Mouse (Mus musculus) forebrain, embryonic 13.5 days (tissue): ENCODE measurements around the gene Rps8. TPM values are rescaled to one million over a fixed set of nuclear protein-coding genes. Genes with fewer than 3 reads are reported as not detected.

Experiments
- ATAC-seq: fragments of 200-750 bp; cut with Nextera tagmentation; 2 replicates; pipeline ENCODE4 v1.8.0; 2017
- H3K27ac ChIP-seq: fragments of 300-500 bp; sonication (generic); 2 replicates; pipeline ENCODE4 v1.5.1; 2015; ENCODE audit warnings: inconsistent platforms, mild to moderate bottlenecking, moderate library complexity
- H3K27me3 ChIP-seq: fragments of 300-500 bp; sonication (generic); 2 replicates; pipeline ENCODE4 v1.6.1; 2015; ENCODE audit warnings: mild to moderate bottlenecking, inconsistent platforms
- H3K36me3 ChIP-seq: fragments of 300-500 bp; sonication (generic); 2 replicates; pipeline ENCODE4 v1.6.1; 2015; ENCODE audit warnings: mild to moderate bottlenecking, inconsistent platforms; ENCODE audit not compliant: poor library complexity, severe bottlenecking
- H3K4me1 ChIP-seq: fragments of 300-500 bp; sonication (generic); 2 replicates; pipeline ENCODE4 v1.6.1; 2015; ENCODE audit warnings: inconsistent platforms
- H3K4me2 ChIP-seq: fragments of 300-500 bp; sonication (generic); 2 replicates; pipeline ENCODE4 v1.6.1; 2015; ENCODE audit warnings: inconsistent platforms, mild to moderate bottlenecking, moderate library complexity
- H3K4me3 ChIP-seq: fragments of 300-500 bp; sonication (generic); 2 replicates; pipeline ENCODE4 v1.5.1; 2015; ENCODE audit warnings: mild to moderate bottlenecking, inconsistent platforms
- H3K9ac ChIP-seq: fragments of 300-500 bp; sonication (generic); 2 replicates; pipeline ENCODE4 v1.6.1; 2015; ENCODE audit warnings: mild to moderate bottlenecking, inconsistent platforms
- H3K9me3 ChIP-seq: fragments of 300-500 bp; sonication (generic); replicated peaks from 2 replicates; pipeline ENCODE4 v1.6.1; 2016; ENCODE audit warnings: inconsistent platforms
- WGBS: fragments of 180-500 bp; shearing (Covaris S2); methylation state at CpG from one replicate; pipeline ENCODE4 v1.1.7; 2015; 5-methylcytosine and 5-hydroxymethylcytosine counted together
- polyA plus RNA-seq: library from polyadenylated mRNA; unstranded; fragments of >200 nt; fragmentation: Nextera tagmentation; extraction: Ambion mirVana; gene quantifications from 2 replicates; pipeline ENCODE4 v1.2.1, GENCODE M21; 2015

The Rps8 gene
- polyA plus RNA-seq, 1 experiment from 2014 or later = 710 TPM

GRCm38 (mm10) chr4:117145248-117145647 lies 10.8 kb downstream of the Rps8 start:
- H3K4me1 ChIP-seq = no peaks in the 10 kb centered on the region
- no peaks in the 10 kb centered on the region for H3K27me3 ChIP-seq
- no peak for ATAC-seq
- H3K4me2 ChIP-seq = no peak overlapping the region
- no peak overlapping the region for H3K27ac ChIP-seq
- H3K36me3 ChIP-seq = peaks cover 30% of the 10 kb centered on the region
- 91% methylated on average over 13 of the region's 13 CpGs for WGBS
- H3K9me3 ChIP-seq = no peaks in the 10 kb centered on the region
- no peak overlapping the region for H3K9ac ChIP-seq
- H3K4me3 ChIP-seq = no peak overlapping the region

GRCm38 (mm10) chr4:117143023-117143422 lies 13.0 kb downstream of the Rps8 start:
- no peak overlapping the region for H3K4me3 ChIP-seq
- no peak for ATAC-seq
- H3K9me3 ChIP-seq = no peaks in the 10 kb centered on the region
- H3K4me2 ChIP-seq = no peak overlapping the region
- H3K36me3 ChIP-seq = peaks cover 8% of the 10 kb centered on the region; the same call in 1 of the 2 replicates
- 71% methylated on average over 7 of the region's 7 CpGs for WGBS
- no peak overlapping the region for H3K9ac ChIP-seq
- H3K27me3 ChIP-seq = no peaks in the 10 kb centered on the region
- no peak overlapping the region for H3K27ac ChIP-seq
- no peaks in the 10 kb centered on the region for H3K4me1 ChIP-seq

- Histone ChIP-seq H3K4me1 (no peaks in the 10 kb centered on the region), H3K4me2 (no peak overlapping the region), H3K4me3 (no peak overlapping the region), H3K27ac (no peak overlapping the region), H3K9me3 (no peaks in the 10 kb centered on the region), H3K36me3 (no peaks in the 10 kb centered on the region), H3K27me3 (no peaks in the 10 kb centered on the region), H3K9ac (no peak overlapping the region)
- 37% methylated on average over 4 of the region's 4 CpGs for WGBS
- no peak for ATAC-seq
Observed at GRCm38 (mm10) chr4:117140613-117141012, 15.4 kb downstream of the Rps8 start.

- no peaks in the 10 kb centered on the region for H3K9me3 ChIP-seq
Observed at GRCm38 (mm10) chr4:117139217-117139612, 16.8 kb downstream of the Rps8 start.

GRCm38 (mm10) chr4:117138295-117139216 lies 17.5 kb downstream of the Rps8 start:
- no peaks in the 10 kb centered on the region for H3K27me3 ChIP-seq
- H3K4me1 ChIP-seq = peaks cover 3% of the 10 kb centered on the region; the same call in 1 of the 2 replicates
- H3K9me3 ChIP-seq = no peaks in the 10 kb centered on the region
- no peak overlapping the region for H3K9ac ChIP-seq
- H3K4me3 ChIP-seq = no peak overlapping the region
- no peak overlapping the region for H3K4me2 ChIP-seq
- no peak overlapping the region for H3K27ac ChIP-seq
- 70% methylated on average over 16 of the region's 17 CpGs for WGBS
- H3K36me3 ChIP-seq = no peaks in the 10 kb centered on the region
- no peak for ATAC-seq

More at GRCm38 (mm10) chr4:117139217-117139612, 16.8 kb downstream of the Rps8 start:
- Histone ChIP-seq H3K27ac (no peak overlapping the region), H3K9ac (no peak overlapping the region), H3K4me1 (peaks cover 2% of the 10 kb centered on the region; the same call in 1 of the 2 replicates), H3K36me3 (no peaks in the 10 kb centered on the region), H3K4me3 (no peak overlapping the region), H3K4me2 (no peak overlapping the region), H3K27me3 (no peaks in the 10 kb centered on the region)
- WGBS = 1% methylated on average over 2 of the region's 2 CpGs
- ATAC-seq = no peak

- WGBS = 35% methylated on average over 8 of the region's 8 CpGs
Observed at GRCm38 (mm10) chr4:117136034-117136433, 20.0 kb downstream of the Rps8 start.

GRCm38 (mm10) chr4:117134601-117134995 lies 21.4 kb downstream of the Rps8 start:
- WGBS = 42% methylated on average over 2 of the region's 2 CpGs
- Histone ChIP-seq H3K4me1 (peaks cover 29% of the 10 kb centered on the region), H3K36me3 (peaks cover 12% of the 10 kb centered on the region; the same call in 1 of the 2 replicates), H3K27ac (no peak overlapping the region), H3K4me3 (no peak overlapping the region), H3K4me2 (peak overlapping the region; percentile 92; the same call in 1 of the 2 replicates), H3K9me3 (no peaks in the 10 kb centered on the region), H3K9ac (no peak overlapping the region), H3K27me3 (peaks cover 23% of the 10 kb centered on the region; the same call in 1 of the 2 replicates)
- ATAC-seq = no peak

More at GRCm38 (mm10) chr4:117136034-117136433, 20.0 kb downstream of the Rps8 start:
- no peaks in the 10 kb centered on the region for H3K9me3 ChIP-seq
- H3K9ac ChIP-seq = no peak overlapping the region
- H3K27ac ChIP-seq = no peak overlapping the region
- no peak for ATAC-seq
- H3K4me1 ChIP-seq = peaks cover 23% of the 10 kb centered on the region
- no peak overlapping the region for H3K4me3 ChIP-seq
- H3K4me2 ChIP-seq = no peak overlapping the region
- no peaks in the 10 kb centered on the region for H3K36me3 ChIP-seq
- peaks cover 19% of the 10 kb centered on the region; the same call in 1 of the 2 replicates for H3K27me3 ChIP-seq

- peak; percentile 91 for ATAC-seq
- peaks cover 29% of the 10 kb centered on the region for H3K4me1 ChIP-seq
- no peaks in the 10 kb centered on the region for H3K9me3 ChIP-seq
- peaks cover 23% of the 10 kb centered on the region; the same call in 1 of the 2 replicates for H3K27me3 ChIP-seq
- H3K9ac ChIP-seq = peak within 1 kb of the TSS; percentile 77
- H3K4me3 ChIP-seq = peak within 1 kb of the TSS; percentile 69
- H3K4me2 ChIP-seq = peak within 1 kb of the TSS; percentile 92
- WGBS = 2% methylated on average over 48 of the region's 48 CpGs
- H3K27ac ChIP-seq = peak within 1 kb of the TSS; percentile 40; the same call in 1 of the 2 replicates
- peaks cover 18% of the 10 kb centered on the region; the same call in 1 of the 2 replicates for H3K36me3 ChIP-seq
Observed at GRCm38 (mm10) chr4:117133817-117134600, 22.0 kb downstream of the Rps8 start, which contains the start of gene Plk3. Gene Plk3, minus strand, starts transcription at chr4:117133963.

GRCm38 (mm10) chr4:117133366-117133796 lies 22.7 kb downstream of the Rps8 start:
- peak overlapping the region; percentile 77 for H3K9ac ChIP-seq
- peak overlapping the region; percentile 92 for H3K4me2 ChIP-seq
- H3K4me1 ChIP-seq = peaks cover 29% of the 10 kb centered on the region
- peaks cover 24% of the 10 kb centered on the region for H3K36me3 ChIP-seq
- H3K27ac ChIP-seq = peak overlapping the region; percentile 40; the same call in 1 of the 2 replicates
- under 1% methylated on average over 42 of the region's 42 CpGs for whole genome bisulfite sequencing
- peak; percentile 43; the same call in 1 of the 2 replicates for ATAC-seq
- peak overlapping the region; percentile 69 for H3K4me3 ChIP-seq
- no peaks in the 10 kb centered on the region for H3K9me3 ChIP-seq
- H3K27me3 ChIP-seq = peaks cover 23% of the 10 kb centered on the region; the same call in 1 of the 2 replicates

GRCm38 (mm10) chr4:117132794-117133143 lies 23.3 kb downstream of the Rps8 start:
- WGBS = 9% methylated on average over 11 of the region's 11 CpGs
- Histone ChIP-seq H3K4me1 (peaks cover 29% of the 10 kb centered on the region), H3K36me3 (peaks cover 27% of the 10 kb centered on the region), H3K4me2 (peak overlapping the region; percentile 92), H3K9me3 (no peaks in the 10 kb centered on the region), H3K9ac (peak overlapping the region; percentile 77), H3K27ac (no peak overlapping the region), H3K27me3 (peaks cover 23% of the 10 kb centered on the region; the same call in 1 of the 2 replicates), H3K4me3 (peak overlapping the region; percentile 69)
- ATAC-seq = no peak

GRCm38 (mm10) chr4:117131890-117132793 lies 23.9 kb downstream of the Rps8 start:
- peaks cover 29% of the 10 kb centered on the region for H3K4me1 ChIP-seq
- H3K4me2 ChIP-seq = peak overlapping the region; percentile 92
- H3K36me3 ChIP-seq = peaks cover 27% of the 10 kb centered on the region
- ATAC-seq = peak; percentile 29; the same call in 1 of the 2 replicates
- H3K9me3 ChIP-seq = no peaks in the 10 kb centered on the region
- peak overlapping the region; percentile 69 for H3K4me3 ChIP-seq
- 7% methylated on average over 7 of the region's 7 CpGs for WGBS
- peak overlapping the region; percentile 44 for H3K27ac ChIP-seq
- peaks cover 23% of the 10 kb centered on the region; the same call in 1 of the 2 replicates for H3K27me3 ChIP-seq
- peak overlapping the region; percentile 77 for H3K9ac ChIP-seq
